Mouse (Mus musculus) liver, embryonic 12.5 days (tissue): ENCODE data around the gene Slc25a30. TPM values are rescaled to one million over a fixed set of nuclear protein-coding genes. Genes with fewer than 3 reads are reported as not detected.

Experiments used
- ATAC-seq: fragments of 200-750 bp; cut with Nextera tagmentation; 2 replicates; pipeline ENCODE4 v1.8.0; 2017; ENCODE audit warnings: moderate number of reproducible peaks, mild to moderate bottlenecking, moderate library complexity
- H3K27ac ChIP-seq: fragments of 300-500 bp; sonication (generic); 2 replicates; pipeline ENCODE4 v1.5.1; 2016; ENCODE audit warnings: mild to moderate bottlenecking
- H3K27me3 ChIP-seq: fragments of 300-500 bp; sonication (generic); replicated peaks from 2 replicates; pipeline ENCODE4 v1.6.1; 2016; ENCODE audit warnings: mild to moderate bottlenecking, moderate library complexity
- H3K36me3 ChIP-seq: fragments of 300-500 bp; sonication (generic); 2 replicates; pipeline ENCODE4 v1.6.1; 2016; ENCODE audit warnings: mild to moderate bottlenecking, moderate library complexity
- H3K4me1 ChIP-seq: fragments of 300-500 bp; sonication (generic); 2 replicates; pipeline ENCODE4 v1.6.1; 2016
- H3K4me2 ChIP-seq: fragments of 300-500 bp; sonication (generic); 2 replicates; pipeline ENCODE4 v1.6.1; 2016; ENCODE audit warnings: mild to moderate bottlenecking, moderate library complexity
- H3K4me3 ChIP-seq: fragments of 300-500 bp; sonication (generic); 2 replicates; pipeline ENCODE4 v1.5.1; 2016; ENCODE audit warnings: mild to moderate bottlenecking, moderate library complexity
- H3K9ac ChIP-seq: fragments of 300-500 bp; sonication (generic); 2 replicates; pipeline ENCODE4 v1.6.1; 2016; ENCODE audit warnings: mild to moderate bottlenecking, moderate library complexity
- H3K9me3 ChIP-seq: fragments of 300-500 bp; sonication (generic); replicated peaks from 2 replicates; pipeline ENCODE4 v1.6.1; 2016; ENCODE audit warnings: mild to moderate bottlenecking, moderate library complexity
- WGBS: fragments of 180-500 bp; shearing (Covaris S2); methylation state at CpG from one replicate; pipeline ENCODE4 v1.1.7; 2016; ENCODE audit not compliant: insufficient replicate concordance; 5-methylcytosine and 5-hydroxymethylcytosine counted together
- polyA plus RNA-seq: library from polyadenylated mRNA; unstranded; fragments of >200 nt; fragmentation: Nextera tagmentation; extraction: Ambion mirVana; gene quantifications from 2 replicates; pipeline ENCODE4 v1.2.1, GENCODE M21; 2016

Gene Slc25a30
- polyA plus RNA-seq, 1 experiment from 2014 or later = 3.3 TPM

GRCm38 (mm10) chr14:75732631-75733030 lies 54.2 kb downstream of the Slc25a30 start:
- Histone ChIP-seq H3K9ac (no peak overlapping the region), H3K4me3 (no peak overlapping the region), H3K9me3 (no peaks in the 10 kb centered on the region), H3K27me3 (no peaks in the 10 kb centered on the region), H3K4me1 (peaks cover 3% of the 10 kb centered on the region; the same call in 1 of the 2 replicates), H3K4me2 (no peak overlapping the region), H3K27ac (no peak overlapping the region), H3K36me3 (peaks cover 95% of the 10 kb centered on the region)
- 89% methylated on average over 7 of the region's 7 CpGs for WGBS
- ATAC-seq = no peak

- Histone ChIP-seq H3K4me3 (no peak overlapping the region), H3K9ac (no peak overlapping the region), H3K9me3 (no peaks in the 10 kb centered on the region), H3K36me3 (peaks cover 95% of the 10 kb centered on the region), H3K27ac (no peak overlapping the region), H3K27me3 (no peaks in the 10 kb centered on the region), H3K4me1 (peaks cover 3% of the 10 kb centered on the region; the same call in 1 of the 2 replicates), H3K4me2 (no peak overlapping the region)
- ATAC-seq = no peak
- WGBS = 67% methylated on average over 2 of the region's 2 CpGs
Measured at GRCm38 (mm10) chr14:75731361-75731760, 55.5 kb downstream of the Slc25a30 start.

GRCm38 (mm10) chr14:75728111-75728510 lies 58.7 kb downstream of the Slc25a30 start:
- 84% methylated on average over 5 of the region's 5 CpGs for WGBS
- Histone ChIP-seq H3K4me2 (no peak overlapping the region), H3K36me3 (peaks cover 92% of the 10 kb centered on the region), H3K27ac (no peak overlapping the region), H3K27me3 (no peaks in the 10 kb centered on the region), H3K4me3 (no peak overlapping the region), H3K4me1 (peaks cover 3% of the 10 kb centered on the region; the same call in 1 of the 2 replicates), H3K9ac (no peak overlapping the region), H3K9me3 (no peaks in the 10 kb centered on the region)
- ATAC-seq = no peak

GRCm38 (mm10) chr14:75727046-75727445 lies 59.8 kb downstream of the Slc25a30 start:
- Histone ChIP-seq H3K4me1 (peaks cover 3% of the 10 kb centered on the region; the same call in 1 of the 2 replicates), H3K4me2 (no peak overlapping the region), H3K27ac (no peak overlapping the region), H3K27me3 (no peaks in the 10 kb centered on the region), H3K4me3 (no peak overlapping the region), H3K9ac (no peak overlapping the region), H3K9me3 (no peaks in the 10 kb centered on the region), H3K36me3 (peaks cover 91% of the 10 kb centered on the region)
- 66% methylated on average over 4 of the region's 4 CpGs for WGBS
- ATAC-seq = no peak

- no peak for ATAC-seq
- Histone ChIP-seq H3K4me3 (no peak overlapping the region), H3K27ac (no peak overlapping the region), H3K4me1 (no peaks in the 10 kb centered on the region), H3K36me3 (peaks cover 93% of the 10 kb centered on the region), H3K27me3 (no peaks in the 10 kb centered on the region), H3K9me3 (no peaks in the 10 kb centered on the region), H3K4me2 (no peak overlapping the region), H3K9ac (no peak overlapping the region)
- 88% methylated on average over 2 of the region's 2 CpGs for WGBS
Measured at GRCm38 (mm10) chr14:75722816-75723215, 64.0 kb downstream of the Slc25a30 start.

- H3K27me3 ChIP-seq = no peaks in the 10 kb centered on the region
- H3K4me2 ChIP-seq = no peak overlapping the region
- H3K4me3 ChIP-seq = no peak overlapping the region
- no peak for ATAC-seq
- H3K36me3 ChIP-seq = peaks cover 93% of the 10 kb centered on the region
- no peak overlapping the region for H3K27ac ChIP-seq
- no peaks in the 10 kb centered on the region for H3K4me1 ChIP-seq
- WGBS = 51% methylated on average over 12 of the region's 12 CpGs
- no peak overlapping the region for H3K9ac ChIP-seq
- H3K9me3 ChIP-seq = no peaks in the 10 kb centered on the region
Measured at GRCm38 (mm10) chr14:75721977-75722563, 64.8 kb downstream of the Slc25a30 start.

- no peak for ATAC-seq
- peaks cover 94% of the 10 kb centered on the region for H3K36me3 ChIP-seq
- H3K4me1 ChIP-seq = no peaks in the 10 kb centered on the region
- H3K9ac ChIP-seq = no peak overlapping the region
- H3K4me2 ChIP-seq = no peak overlapping the region
- H3K27ac ChIP-seq = no peak overlapping the region
- WGBS = 85% methylated on average over 5 of the region's 5 CpGs
- no peaks in the 10 kb centered on the region for H3K27me3 ChIP-seq
- H3K9me3 ChIP-seq = no peaks in the 10 kb centered on the region
- no peak overlapping the region for H3K4me3 ChIP-seq
Measured at GRCm38 (mm10) chr14:75720121-75720520, 66.7 kb downstream of the Slc25a30 start.

- no peaks in the 10 kb centered on the region for H3K27me3 ChIP-seq
- peaks cover 100% of the 10 kb centered on the region for H3K36me3 ChIP-seq
- WGBS = 86% methylated on average over 4 of the region's 4 CpGs
- no peaks in the 10 kb centered on the region for H3K9me3 ChIP-seq
- no peak overlapping the region for H3K4me3 ChIP-seq
- H3K4me2 ChIP-seq = no peak overlapping the region
- H3K27ac ChIP-seq = no peak overlapping the region
- no peaks in the 10 kb centered on the region for H3K4me1 ChIP-seq
- no peak for ATAC-seq
- H3K9ac ChIP-seq = no peak overlapping the region
Measured at GRCm38 (mm10) chr14:75716410-75716809, 70.4 kb downstream of the Slc25a30 start.

GRCm38 (mm10) chr14:75713661-75714060 lies 73.2 kb downstream of the Slc25a30 start:
- ATAC-seq = no peak
- Histone ChIP-seq H3K4me3 (no peak overlapping the region), H3K4me1 (no peaks in the 10 kb centered on the region), H3K9ac (no peak overlapping the region), H3K27me3 (no peaks in the 10 kb centered on the region), H3K4me2 (no peak overlapping the region), H3K36me3 (peaks cover 98% of the 10 kb centered on the region), H3K27ac (no peak overlapping the region), H3K9me3 (no peaks in the 10 kb centered on the region)
- 85% methylated on average over 4 of the region's 4 CpGs for WGBS

GRCm38 (mm10) chr14:75712687-75713086 lies 74.2 kb downstream of the Slc25a30 start:
- H3K27ac ChIP-seq = no peak overlapping the region
- peaks cover 98% of the 10 kb centered on the region for H3K36me3 ChIP-seq
- WGBS = 81% methylated on average over 5 of the region's 5 CpGs

GRCm38 (mm10) chr14:75711731-75712130 lies 75.1 kb downstream of the Slc25a30 start:
- ATAC-seq = no peak
- no peaks in the 10 kb centered on the region for H3K9me3 ChIP-seq
- H3K4me2 ChIP-seq = no peak overlapping the region
- no peak overlapping the region for H3K9ac ChIP-seq
- no peak overlapping the region for H3K27ac ChIP-seq
- H3K4me1 ChIP-seq = no peaks in the 10 kb centered on the region
- peaks cover 96% of the 10 kb centered on the region for H3K36me3 ChIP-seq
- H3K27me3 ChIP-seq = no peaks in the 10 kb centered on the region
- no peak overlapping the region for H3K4me3 ChIP-seq
- WGBS = 95% methylated on average over 3 of the region's 3 CpGs

More at GRCm38 (mm10) chr14:75712687-75713086, 74.2 kb downstream of the Slc25a30 start:
- no peak for ATAC-seq
- Histone ChIP-seq H3K9ac (no peak overlapping the region), H3K4me3 (no peak overlapping the region), H3K4me2 (no peak overlapping the region), H3K27me3 (no peaks in the 10 kb centered on the region), H3K9me3 (no peaks in the 10 kb centered on the region), H3K4me1 (no peaks in the 10 kb centered on the region)
